Mouse (Mus musculus) olfactory bulb, adult 2 months (tissue): ENCODE measurements around the gene Synpo2.

ENCODE experiments used
- CTCF ChIP-seq: fragments of 200-500 bp; IDR thresholded peaks from 2 replicates; pipeline ENCODE4 v1.5.1; 2012; ENCODE audit warnings: low read depth, mild to moderate bottlenecking, low read length, moderate library complexity; ENCODE audit not compliant: insufficient read depth
- POLR2A ChIP-seq: fragments of 200-500 bp; IDR thresholded peaks from 2 replicates; pipeline ENCODE4 v1.6.1; 2012; ENCODE audit warnings: mild to moderate bottlenecking, low read depth, low read length, moderate library complexity; ENCODE audit not compliant: insufficient read depth

GRCm38 (mm10) chr3:123053192-123053938, 182.6 kb downstream of the Synpo2 start:
- TF ChIP-seq CTCF (no peak), POLR2A (no peak)
